Mouse (Mus musculus) spleen, adult 2 months (tissue): Measurements from ENCODE around the gene Msi1.

Experiments used
- CTCF ChIP-seq: fragments of 200-500 bp; IDR thresholded peaks from 2 replicates; pipeline ENCODE4 v1.5.1; 2011; ENCODE audit warnings: mild to moderate bottlenecking, inconsistent platforms; ENCODE audit not compliant: insufficient read depth, insufficient read length, insufficient replicate concordance; ENCODE audit errors: extremely low read depth
- POLR2A ChIP-seq: fragments of 200-500 bp; IDR thresholded peaks from 2 replicates; pipeline ENCODE4 v1.6.1; 2011; ENCODE audit warnings: low read depth, low read length, inconsistent platforms

DNA sequence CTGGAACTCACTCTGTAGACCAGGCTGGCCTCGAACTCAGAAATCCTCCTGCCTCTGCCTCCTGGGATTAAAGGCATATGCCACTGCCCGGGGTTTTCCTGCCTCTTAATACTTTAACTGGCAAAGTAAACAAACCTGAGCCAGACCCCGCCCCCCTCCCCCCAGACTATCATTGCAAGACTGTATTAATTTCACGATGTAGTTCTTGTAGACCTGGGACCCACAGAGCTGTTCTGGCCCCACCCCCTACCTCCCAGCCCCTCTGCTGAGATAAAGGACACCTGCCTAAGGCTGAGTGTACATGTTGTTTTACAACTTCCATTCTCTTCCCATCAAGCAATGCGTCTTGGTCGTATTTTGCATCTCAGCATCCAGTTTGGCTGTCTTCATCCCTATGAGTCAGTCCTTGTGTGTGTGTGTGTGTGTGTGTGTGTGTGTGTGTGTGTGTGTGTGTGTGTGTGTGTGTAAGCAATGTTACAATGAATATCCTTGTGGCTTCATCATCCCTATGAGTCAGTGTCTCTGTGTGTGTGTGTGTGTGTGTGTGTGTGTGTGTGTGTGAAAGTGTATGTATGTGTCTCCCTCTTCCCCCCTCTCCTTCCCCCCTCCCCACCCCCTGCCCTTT is 63.4 kb downstream of the Msi1 start:
- no peak for TF ChIP-seq POLR2A
- no peak for TF ChIP-seq CTCF
